Mouse (Mus musculus): ENCODE data around the gene Galnt5. TPM values are rescaled to one million over a fixed set of nuclear protein-coding genes. Genes with fewer than 3 reads are reported as not detected.

Gene Galnt5
- polyA plus RNA-seq (2015; fragmentation: Nextera tagmentation; extraction: Ambion mirVana): not detected in 2 replicates

DNA sequence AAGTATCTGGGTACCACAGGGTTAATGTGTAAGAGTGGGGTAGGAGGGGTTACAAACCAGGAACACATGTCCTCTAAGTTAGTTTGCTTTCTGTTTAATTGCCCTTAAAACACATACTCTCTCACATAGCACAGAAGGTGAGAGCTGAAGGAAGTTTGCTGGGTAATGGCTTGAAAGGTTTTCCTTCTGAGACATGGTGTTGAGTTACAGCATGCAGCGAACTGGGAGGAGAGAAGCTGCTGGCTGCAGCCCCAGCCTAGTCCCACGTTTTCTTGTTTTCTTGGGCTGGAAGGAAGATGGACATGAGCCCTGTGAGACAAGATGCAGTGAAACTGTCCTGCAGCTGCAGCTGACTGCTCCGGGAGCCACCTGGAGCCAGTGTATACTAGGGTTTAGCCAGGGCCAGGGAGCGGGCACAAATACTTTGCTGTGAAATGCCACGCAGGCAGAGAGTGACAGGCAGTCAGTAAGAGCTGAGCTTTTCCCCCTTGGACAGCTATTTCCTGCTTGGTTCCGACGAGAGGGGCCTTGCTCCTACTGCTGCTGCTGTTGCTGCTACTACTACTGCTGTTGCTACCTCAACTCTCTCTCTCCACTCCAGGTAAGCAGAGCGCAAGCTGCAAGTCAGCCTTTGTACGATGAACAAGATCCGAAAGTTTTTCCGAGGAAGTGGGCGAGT, at the start of gene Galnt5:
Gene Galnt5 (plus strand): TSS at position 133 of the 679 bp plus-strand sequence.
- Histone ChIP-seq H3K4me2 (ENCODE audit: low read depth, low read length) (peak within 1 kb of the TSS; percentile 32; the same call in 1 of the 2 replicates), H3K4me3 (ENCODE audit: low read depth, low read length) (no peak within 1 kb of the TSS), H3K27ac (ENCODE audit: low read depth) (no peak within 1 kb of the TSS), H3K9ac (replicated peaks) (no peak within 1 kb of the TSS), H3K9me3 (ENCODE audit: low read length) (no peaks in the 10 kb centered on the region), H3K4me1 (ENCODE audit: insufficient read depth) (no peaks in the 10 kb centered on the region), H3K36me3 (replicated peaks; ENCODE audit: insufficient read depth, low read length) (no peaks in the 10 kb centered on the region), H3K27me3 (ENCODE audit: insufficient read depth, low read length) (no peaks in the 10 kb centered on the region)
- TF ChIP-seq CTCF (IDR thresholded peaks at IDR 0.05; ENCODE audit: low read depth) (no peak), EP300 (IDR thresholded peaks at IDR 0.05; ENCODE audit: low read depth) (no peak)
- WGBS (ENCODE audit: insufficient replicate concordance): 43% methylated on average over 12 of the region's 12 CpGs
- no peak for DNase-seq
- no peak for ATAC-seq

DNA sequence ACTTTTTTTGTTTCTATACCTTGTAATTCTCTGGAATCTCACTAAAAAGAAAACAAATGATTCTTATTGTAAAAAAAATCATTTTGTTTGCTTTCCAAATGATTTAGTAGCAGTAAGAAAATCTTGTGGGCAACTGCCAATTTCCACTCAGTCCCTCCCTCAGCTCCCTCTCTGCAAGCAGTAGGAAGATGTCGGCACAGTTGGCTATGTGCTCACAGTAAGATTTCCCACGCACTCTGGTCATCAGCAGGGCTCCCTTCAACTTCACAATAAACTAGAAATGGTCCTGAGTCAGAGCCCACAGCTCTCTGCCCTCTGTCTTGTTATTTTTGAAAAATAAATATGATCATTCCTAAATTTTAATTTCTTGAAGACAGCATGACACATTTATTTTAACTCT, 46.1 kb upstream of the Galnt5 start:
- no peak for ATAC-seq

DNA sequence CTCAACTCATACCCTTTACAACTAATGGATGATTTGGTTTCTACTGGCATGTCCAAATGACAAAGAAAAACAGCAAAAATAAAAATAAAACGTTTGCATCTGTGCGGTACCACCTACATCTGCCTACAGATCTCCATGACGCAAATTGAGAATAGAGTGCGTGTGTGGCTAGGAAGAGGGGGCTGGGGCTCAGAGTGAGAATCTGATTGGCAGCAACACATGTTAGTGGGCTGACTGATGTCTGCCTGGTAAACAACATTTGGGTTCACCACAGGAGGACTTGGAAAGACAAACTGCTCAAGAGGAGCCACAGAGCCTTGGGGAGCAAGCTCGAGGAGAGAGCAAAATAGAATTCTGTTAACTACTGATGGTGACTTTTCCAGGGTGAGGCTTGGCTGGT, 36.9 kb upstream of the Galnt5 start:
- no peaks in the 10 kb centered on the region for H3K27me3 ChIP-seq (ENCODE audit: insufficient read depth, low read length)
- no peak overlapping the region for H3K4me3 ChIP-seq (ENCODE audit: low read depth, low read length)
- H3K27ac ChIP-seq (ENCODE audit: low read depth): no peak overlapping the region
- no peaks in the 10 kb centered on the region for H3K9me3 ChIP-seq (ENCODE audit: low read length)
- no peak for ATAC-seq
- H3K4me1 ChIP-seq (ENCODE audit: insufficient read depth): no peaks in the 10 kb centered on the region
- no peaks in the 10 kb centered on the region for H3K36me3 ChIP-seq (replicated peaks; ENCODE audit: insufficient read depth, low read length)
- DNase-seq: no peak
- no peak overlapping the region for H3K9ac ChIP-seq (replicated peaks)
- no peak overlapping the region for H3K4me2 ChIP-seq (ENCODE audit: low read depth, low read length)
- TF ChIP-seq CTCF (IDR thresholded peaks at IDR 0.05; ENCODE audit: low read depth): no peak
- no peak for TF ChIP-seq EP300 (IDR thresholded peaks at IDR 0.05; ENCODE audit: low read depth)
- WGBS (ENCODE audit: insufficient replicate concordance): 79% methylated on average over 5 of the region's 5 CpGs

More for the DNA sequence above, 46.1 kb upstream of the Galnt5 start:
- no peak overlapping the region for H3K9ac ChIP-seq (replicated peaks)
- H3K27me3 ChIP-seq (ENCODE audit: insufficient read depth, low read length): no peaks in the 10 kb centered on the region
- no peaks in the 10 kb centered on the region for H3K4me1 ChIP-seq (ENCODE audit: insufficient read depth)
- H3K36me3 ChIP-seq (replicated peaks; ENCODE audit: insufficient read depth, low read length): no peaks in the 10 kb centered on the region
- no peaks in the 10 kb centered on the region for H3K9me3 ChIP-seq (ENCODE audit: low read length)
- TF ChIP-seq CTCF (IDR thresholded peaks at IDR 0.05; ENCODE audit: low read depth) (no peak), EP300 (IDR thresholded peaks at IDR 0.05; ENCODE audit: low read depth) (no peak)
- WGBS (ENCODE audit: insufficient replicate concordance): 56% methylated on average over 2 of the region's 2 CpGs
- H3K4me2 ChIP-seq (ENCODE audit: low read depth, low read length): no peak overlapping the region
- no peak overlapping the region for H3K4me3 ChIP-seq (ENCODE audit: low read depth, low read length)
- no peak overlapping the region for H3K27ac ChIP-seq (ENCODE audit: low read depth)
- no peak for DNase-seq

DNA sequence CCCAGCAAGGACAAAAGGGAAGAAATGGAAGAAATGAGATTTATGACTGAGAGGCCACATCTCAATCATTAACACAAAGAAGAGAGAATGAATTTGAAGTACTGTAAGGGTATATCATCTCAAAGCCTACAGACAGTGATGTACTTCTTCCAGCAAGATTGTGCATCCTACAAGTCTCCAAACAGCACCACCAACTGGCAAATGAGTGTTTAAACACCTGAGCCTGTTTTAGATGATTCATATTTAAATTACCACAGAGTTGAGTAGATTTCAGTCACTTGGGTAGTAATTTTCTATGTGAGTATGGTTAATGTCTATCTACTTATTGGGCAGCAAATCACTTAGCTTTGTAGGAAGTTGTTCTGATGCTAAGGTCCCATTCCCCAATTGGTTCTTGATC, 15.4 kb upstream of the Galnt5 start:
- Histone ChIP-seq H3K4me3 (ENCODE audit: low read depth, low read length) (no peak overlapping the region), H3K27ac (ENCODE audit: low read depth) (no peak overlapping the region), H3K9me3 (ENCODE audit: low read length) (no peaks in the 10 kb centered on the region), H3K4me1 (ENCODE audit: insufficient read depth) (no peaks in the 10 kb centered on the region), H3K4me2 (ENCODE audit: low read depth, low read length) (no peak overlapping the region), H3K9ac (replicated peaks) (no peak overlapping the region), H3K36me3 (replicated peaks; ENCODE audit: insufficient read depth, low read length) (no peaks in the 10 kb centered on the region), H3K27me3 (ENCODE audit: insufficient read depth, low read length) (no peaks in the 10 kb centered on the region)
- TF ChIP-seq EP300 (IDR thresholded peaks at IDR 0.05; ENCODE audit: low read depth) (no peak), CTCF (IDR thresholded peaks at IDR 0.05; ENCODE audit: low read depth) (no peak)
- DNase-seq (no peak), ATAC-seq (no peak)

DNA sequence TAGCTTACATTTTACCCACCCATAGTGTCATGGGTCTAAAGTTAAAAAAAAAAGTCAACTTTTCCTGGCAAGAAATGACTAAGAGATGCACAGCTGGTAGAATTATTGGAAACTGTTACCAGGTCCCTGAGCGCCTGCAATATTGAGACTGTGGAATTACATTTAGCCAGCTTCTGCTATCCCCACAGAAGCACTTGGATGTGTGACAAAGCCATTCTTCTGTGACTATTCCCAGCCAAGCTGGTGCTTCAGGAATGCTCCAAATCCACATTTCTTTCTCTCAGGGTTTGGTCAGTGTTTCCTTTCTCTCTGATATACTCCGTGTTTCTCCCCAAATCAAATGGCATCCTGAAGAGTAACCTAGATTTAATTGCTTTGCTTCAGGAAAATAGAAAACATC, 6.6 kb upstream of the Galnt5 start:
- no peaks in the 10 kb centered on the region for H3K9me3 ChIP-seq (ENCODE audit: low read length)
- H3K4me2 ChIP-seq (ENCODE audit: low read depth, low read length): no peak overlapping the region
- no peak for DNase-seq
- H3K36me3 ChIP-seq (replicated peaks; ENCODE audit: insufficient read depth, low read length): no peaks in the 10 kb centered on the region
- no peak for ATAC-seq
- H3K27ac ChIP-seq (ENCODE audit: low read depth): no peak overlapping the region
- no peak overlapping the region for H3K4me3 ChIP-seq (ENCODE audit: low read depth, low read length)
- no peaks in the 10 kb centered on the region for H3K4me1 ChIP-seq (ENCODE audit: insufficient read depth)
- H3K9ac ChIP-seq (replicated peaks): no peak overlapping the region
- TF ChIP-seq EP300 (IDR thresholded peaks at IDR 0.05; ENCODE audit: low read depth): no peak
- no peak for TF ChIP-seq CTCF (IDR thresholded peaks at IDR 0.05; ENCODE audit: low read depth)
- WGBS (ENCODE audit: insufficient replicate concordance): 84% methylated on average over 2 of the region's 2 CpGs
- H3K27me3 ChIP-seq (ENCODE audit: insufficient read depth, low read length): no peaks in the 10 kb centered on the region

DNA sequence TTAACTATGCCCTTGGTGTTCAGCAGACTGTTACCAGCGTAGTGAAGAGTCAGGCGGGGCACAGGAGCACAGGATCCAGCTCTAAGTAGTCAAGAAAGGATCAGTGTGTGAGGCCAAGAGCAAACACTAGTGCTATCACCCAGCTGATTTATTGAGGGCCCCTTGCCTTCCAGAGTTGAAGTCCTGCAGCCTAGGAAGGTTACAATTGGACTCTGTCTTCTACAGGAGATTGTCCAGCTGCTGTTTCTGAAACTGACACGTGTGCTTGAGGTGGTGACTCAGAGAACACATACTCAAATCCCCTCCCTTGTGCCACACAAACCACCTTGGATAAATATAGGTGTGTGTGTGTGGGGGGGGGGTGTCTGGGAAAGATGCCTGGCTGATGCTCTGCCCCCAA, 3.8 kb downstream of the Galnt5 start:
- no peak overlapping the region for H3K4me3 ChIP-seq (ENCODE audit: low read depth, low read length)
- TF ChIP-seq CTCF (IDR thresholded peaks at IDR 0.05; ENCODE audit: low read depth) (no peak), EP300 (IDR thresholded peaks at IDR 0.05; ENCODE audit: low read depth) (no peak)
- no peak overlapping the region for H3K4me2 ChIP-seq (ENCODE audit: low read depth, low read length)
- WGBS (ENCODE audit: insufficient replicate concordance): 67% methylated on average over 3 of the region's 3 CpGs
- H3K4me1 ChIP-seq (ENCODE audit: insufficient read depth): no peaks in the 10 kb centered on the region
- H3K9me3 ChIP-seq (ENCODE audit: low read length): no peaks in the 10 kb centered on the region
- DNase-seq (no peak), ATAC-seq (no peak)
- no peak overlapping the region for H3K9ac ChIP-seq (replicated peaks)
- no peak overlapping the region for H3K27ac ChIP-seq (ENCODE audit: low read depth)
- no peaks in the 10 kb centered on the region for H3K36me3 ChIP-seq (replicated peaks; ENCODE audit: insufficient read depth, low read length)
- H3K27me3 ChIP-seq (ENCODE audit: insufficient read depth, low read length): no peaks in the 10 kb centered on the region

All from liver, postnatal 0 days (tissue).